Mouse (Mus musculus): ENCODE results near the gene Zfp36l2. TPM values are rescaled to one million over a fixed set of nuclear protein-coding genes. Genes with fewer than 3 reads are reported as not detected.

Gene Zfp36l2
- total RNA-seq, 2 experiments from 2014 or later, result 17.0 to 21.3 TPM

GRCm38 (mm10) chr17:84156748-84157742, 30.7 kb downstream of the Zfp36l2 start:
- intact Hi-C loops (cut with DNase I; ENCODE audit: low total_unique reads), result no loop called here
- DNase-seq, result no peak

- no peak for DNase-seq
- intact Hi-C loops (cut with DNase I; ENCODE audit: low total_unique reads), result no loop called here
Measured at GRCm38 (mm10) chr17:84156227-84156573, 31.5 kb downstream of the Zfp36l2 start.

- DNase-seq, result peak; percentile 2
- intact Hi-C loops (cut with DNase I; ENCODE audit: low total_unique reads), result no loop called here
Measured at GRCm38 (mm10) chr17:84155516-84156226, 32.1 kb downstream of the Zfp36l2 start.

- DNase-seq, result no peak
- intact Hi-C loops (cut with DNase I; ENCODE audit: low total_unique reads), result no loop called here
Measured at GRCm38 (mm10) chr17:84155029-84155338, 32.8 kb downstream of the Zfp36l2 start.

- intact Hi-C loops (cut with DNase I; ENCODE audit: low total_unique reads), result no loop called here
- peak; percentile 3 for DNase-seq
Measured at GRCm38 (mm10) chr17:84154302-84155028, 33.3 kb downstream of the Zfp36l2 start.

GRCm38 (mm10) chr17:84152976-84153786, 34.6 kb downstream of the Zfp36l2 start:
- DNase-seq, result peak; percentile 2
- intact Hi-C loops (cut with DNase I; ENCODE audit: low total_unique reads), result no loop called here

GRCm38 (mm10) chr17:84152206-84152975, 35.4 kb downstream of the Zfp36l2 start:
- DNase-seq, result peak; percentile 8
- intact Hi-C loops (cut with DNase I; ENCODE audit: low total_unique reads), result no loop called here

- peak; percentile 35 for DNase-seq
- intact Hi-C loops (cut with DNase I; ENCODE audit: low total_unique reads), result no loop called here
Measured at GRCm38 (mm10) chr17:84151306-84151705, 36.4 kb downstream of the Zfp36l2 start.

- DNase-seq, result no peak
Measured at GRCm38 (mm10) chr17:84150291-84150690, 37.5 kb downstream of the Zfp36l2 start.

GRCm38 (mm10) chr17:84149566-84149965, 38.2 kb downstream of the Zfp36l2 start:
- intact Hi-C loops (cut with DNase I; ENCODE audit: low total_unique reads), result no loop called here
- peak; percentile 2 for DNase-seq

More at GRCm38 (mm10) chr17:84150291-84150690, 37.5 kb downstream of the Zfp36l2 start:
- intact Hi-C loops (cut with DNase I; ENCODE audit: low total_unique reads), result no loop called here

- intact Hi-C loops (cut with DNase I; ENCODE audit: low total_unique reads), result no loop called here
- DNase-seq, result peak; percentile 87
Measured at GRCm38 (mm10) chr17:84148499-84149484, 39.0 kb downstream of the Zfp36l2 start.

- DNase-seq, result no peak
- intact Hi-C loops (cut with DNase I; ENCODE audit: low total_unique reads), result no loop called here
Measured at GRCm38 (mm10) chr17:84147183-84148108, 40.3 kb downstream of the Zfp36l2 start.

GRCm38 (mm10) chr17:84146458-84147182, 41.1 kb downstream of the Zfp36l2 start:
- no peak for DNase-seq
- intact Hi-C loops (cut with DNase I; ENCODE audit: low total_unique reads), result no loop called here

- no peak for DNase-seq
- intact Hi-C loops (cut with DNase I; ENCODE audit: low total_unique reads), result no loop called here
Measured at GRCm38 (mm10) chr17:84145826-84146287, 41.9 kb downstream of the Zfp36l2 start.

- intact Hi-C loops (cut with DNase I; ENCODE audit: low total_unique reads), result no loop called here
Measured at GRCm38 (mm10) chr17:84144762-84145599, 42.8 kb downstream of the Zfp36l2 start.

More at GRCm38 (mm10) chr17:84144762-84145599, 42.8 kb downstream of the Zfp36l2 start:
- DNase-seq, result no peak
